Mouse (Mus musculus) limb, embryonic 14.5 days (tissue): ENCODE measurements at regions not wholly inside any gene's neighbourhood (a gene's known extent, or its start where the extent isn't known, plus 50 kb on each side); places are given as distances from the start of the nearest gene placed in this dataset.

Source experiments
- ATAC-seq: fragments of 200-750 bp; cut with Nextera tagmentation; 2 replicates; pipeline ENCODE4 v1.8.0; 2017; ENCODE audit warnings: low read depth, moderate number of reproducible peaks, moderate TSS enrichment; ENCODE audit not compliant: low FRiP score
- DNase-seq: peaks from one replicate; pipeline ENCODE4 v3.0.0-alpha.2; 2015; ENCODE audit warnings: low spot score
- H3K27ac ChIP-seq: fragments of 300-500 bp; sonication (generic); replicated peaks from 2 replicates; pipeline ENCODE4 v1.5.1; 2014; ENCODE audit warnings: low read depth, mild to moderate bottlenecking, low read length, moderate library complexity, mixed read lengths
- H3K27me3 ChIP-seq: fragments of 300-500 bp; sonication (generic); 2 replicates; pipeline ENCODE4 v1.6.1; 2014; ENCODE audit warnings: low read length, mixed read lengths; ENCODE audit not compliant: control insufficient read depth, insufficient read depth
- H3K36me3 ChIP-seq: fragments of 300-500 bp; sonication (generic); 2 replicates; pipeline ENCODE4 v1.6.1; 2014; ENCODE audit warnings: mild to moderate bottlenecking, low read length, moderate library complexity, mixed read lengths; ENCODE audit not compliant: control insufficient read depth, insufficient read depth
- H3K4me1 ChIP-seq: fragments of 300-500 bp; sonication (generic); 2 replicates; pipeline ENCODE4 v1.6.1; 2014; ENCODE audit warnings: antibody characterized with exemption, low read length, mixed read lengths; ENCODE audit not compliant: control insufficient read depth, insufficient read depth
- H3K4me2 ChIP-seq: fragments of 300-500 bp; sonication (generic); replicated peaks from 2 replicates; pipeline ENCODE4 v1.6.1; 2014; ENCODE audit warnings: low read depth, mild to moderate bottlenecking, low read length, moderate library complexity; ENCODE audit not compliant: severe bottlenecking
- H3K4me3 ChIP-seq: fragments of 300-500 bp; sonication (generic); replicated peaks from 2 replicates; pipeline ENCODE4 v1.5.1; 2014; ENCODE audit warnings: low read length
- H3K9ac ChIP-seq: fragments of 300-500 bp; sonication (generic); 2 replicates; pipeline ENCODE4 v1.6.1; 2014; ENCODE audit warnings: mild to moderate bottlenecking, low read depth, low read length, moderate library complexity; ENCODE audit not compliant: severe bottlenecking
- H3K9me3 ChIP-seq: fragments of 300-500 bp; sonication (generic); 2 replicates; pipeline ENCODE4 v1.6.1; 2016; ENCODE audit warnings: low read length; ENCODE audit not compliant: control insufficient read depth
- POLR2A ChIP-seq: fragments of 200-500 bp; IDR thresholded peaks from 2 replicates; pipeline ENCODE4 v1.8.0; 2012; ENCODE audit warnings: inconsistent platforms, mild to moderate bottlenecking, moderate library complexity, borderline replicate concordance; ENCODE audit not compliant: insufficient read depth, insufficient read length; ENCODE audit errors: extremely low read depth
- WGBS: fragments of 180-500 bp; shearing (Covaris S2); extraction: QIAGEN DNeasy Blood & Tissue Kit; methylation state at CpG from one replicate; pipeline ENCODE4 v1.1.7; 2014; 5-methylcytosine and 5-hydroxymethylcytosine counted together

GRCm38 (mm10) chr12:79916896-79917633 lies 195.7 kb downstream of the Zfp36l1 start:
- Histone ChIP-seq H3K27ac (no peak overlapping the region), H3K9me3 (no peaks in the 10 kb centered on the region), H3K9ac (no peak overlapping the region), H3K4me1 (peaks cover 24% of the 10 kb centered on the region), H3K36me3 (no peaks in the 10 kb centered on the region), H3K4me2 (no peak overlapping the region), H3K4me3 (no peak overlapping the region), H3K27me3 (no peaks in the 10 kb centered on the region)
- ATAC-seq (no peak), DNase-seq (no peak)
- 80% methylated on average over 5 of the region's 5 CpGs for WGBS
- TF ChIP-seq POLR2A, result no peak

- peaks cover 24% of the 10 kb centered on the region for H3K4me1 ChIP-seq
- no peak overlapping the region for H3K9ac ChIP-seq
- DNase-seq, result no peak
- H3K27me3 ChIP-seq, result no peaks in the 10 kb centered on the region
- no peak for TF ChIP-seq POLR2A
- no peaks in the 10 kb centered on the region for H3K36me3 ChIP-seq
- H3K27ac ChIP-seq, result no peak overlapping the region
- no peak overlapping the region for H3K4me3 ChIP-seq
- H3K9me3 ChIP-seq, result no peaks in the 10 kb centered on the region
- 88% methylated on average over 6 of the region's 6 CpGs for WGBS
- H3K4me2 ChIP-seq, result no peak overlapping the region
- ATAC-seq, result no peak
Observed at GRCm38 (mm10) chr12:79913898-79914297, 198.9 kb downstream of the Zfp36l1 start.

GRCm38 (mm10) chr12:79912281-79913063 lies 200.3 kb downstream of the Zfp36l1 start:
- H3K27me3 ChIP-seq, result no peaks in the 10 kb centered on the region
- H3K36me3 ChIP-seq, result no peaks in the 10 kb centered on the region
- H3K4me2 ChIP-seq, result no peak overlapping the region
- H3K9ac ChIP-seq, result no peak overlapping the region
- ATAC-seq (no peak), DNase-seq (no peak)
- H3K4me1 ChIP-seq, result peaks cover 21% of the 10 kb centered on the region
- WGBS, result 90% methylated on average over 10 of the region's 10 CpGs
- no peak for TF ChIP-seq POLR2A
- 0 out of 2 replicates have a peak overlapping the region, but pooled peaks have one; percentile 26 for H3K27ac ChIP-seq
- H3K4me3 ChIP-seq, result no peak overlapping the region
- H3K9me3 ChIP-seq, result no peaks in the 10 kb centered on the region

- H3K9ac ChIP-seq, result no peak overlapping the region
Observed at GRCm38 (mm10) chr12:79910884-79911759, 201.7 kb downstream of the Zfp36l1 start.

GRCm38 (mm10) chr12:79907583-79907982 lies 205.2 kb downstream of the Zfp36l1 start:
- no peaks in the 10 kb centered on the region for H3K9me3 ChIP-seq
- no peak overlapping the region for H3K9ac ChIP-seq
- H3K36me3 ChIP-seq, result no peaks in the 10 kb centered on the region
- H3K27ac ChIP-seq, result no peak overlapping the region; the same call in 1 of the 2 replicates
- DNase-seq, result no peak
- no peak overlapping the region for H3K4me2 ChIP-seq
- no peak overlapping the region for H3K4me3 ChIP-seq
- H3K4me1 ChIP-seq, result peaks cover 46% of the 10 kb centered on the region
- no peak for ATAC-seq
- H3K27me3 ChIP-seq, result no peaks in the 10 kb centered on the region
- TF ChIP-seq POLR2A, result no peak
- WGBS, result 36% methylated on average over 5 of the region's 5 CpGs

More at GRCm38 (mm10) chr12:79910884-79911759, 201.7 kb downstream of the Zfp36l1 start:
- Histone ChIP-seq H3K27ac (no peak overlapping the region), H3K4me1 (peaks cover 25% of the 10 kb centered on the region), H3K36me3 (no peaks in the 10 kb centered on the region), H3K4me3 (no peak overlapping the region), H3K4me2 (no peak overlapping the region), H3K27me3 (no peaks in the 10 kb centered on the region), H3K9me3 (no peaks in the 10 kb centered on the region)
- no peak for TF ChIP-seq POLR2A
- DNase-seq (no peak), ATAC-seq (no peak)
- 48% methylated on average over 15 of the region's 15 CpGs for whole genome bisulfite sequencing
